Mouse (Mus musculus) macrophage (primary cell): ENCODE results near the gene Cilp2. TPM values are rescaled to one million over a fixed set of nuclear protein-coding genes. Genes with fewer than 3 reads are reported as not detected.

ENCODE experiments used
- H3K27ac ChIP-seq: fragments of 350-480 bp; formaldehyde crosslinking; 2 replicates; pipeline ENCODE4 v1.9.0; 2021
- H3K36me3 ChIP-seq: fragments of 350-480 bp; formaldehyde crosslinking; 2 replicates; pipeline ENCODE4 v1.9.0; 2021; ENCODE audit errors: inconsistent target
- H3K4me3 ChIP-seq: fragments of 350-480 bp; formaldehyde crosslinking; 2 replicates; pipeline ENCODE4 v1.9.0; 2021; ENCODE audit errors: inconsistent target
- H3K79me2 ChIP-seq: fragments of 350-480 bp; formaldehyde crosslinking; 2 replicates; pipeline ENCODE4 v1.9.0; 2021; ENCODE audit errors: inconsistent target
- WGBS: methylation state at CpG from one replicate; pipeline ENCODE4 v1.1.7; 2026; ENCODE audit warnings: inconsistent platforms; ENCODE audit not compliant: missing documents; 5-methylcytosine and 5-hydroxymethylcytosine counted together
- polyA plus RNA-seq: library from polyadenylated mRNA; stranded (reverse); fragments of 250-400 nt; gene quantifications from 3 replicates; pipeline ENCODE4 v1.2.4, GENCODE M21; 2018; ENCODE audit warnings: inconsistent platforms

Cilp2 gene
- polyA plus RNA-seq, 1 experiment from 2014 or later: not detected

DNA sequence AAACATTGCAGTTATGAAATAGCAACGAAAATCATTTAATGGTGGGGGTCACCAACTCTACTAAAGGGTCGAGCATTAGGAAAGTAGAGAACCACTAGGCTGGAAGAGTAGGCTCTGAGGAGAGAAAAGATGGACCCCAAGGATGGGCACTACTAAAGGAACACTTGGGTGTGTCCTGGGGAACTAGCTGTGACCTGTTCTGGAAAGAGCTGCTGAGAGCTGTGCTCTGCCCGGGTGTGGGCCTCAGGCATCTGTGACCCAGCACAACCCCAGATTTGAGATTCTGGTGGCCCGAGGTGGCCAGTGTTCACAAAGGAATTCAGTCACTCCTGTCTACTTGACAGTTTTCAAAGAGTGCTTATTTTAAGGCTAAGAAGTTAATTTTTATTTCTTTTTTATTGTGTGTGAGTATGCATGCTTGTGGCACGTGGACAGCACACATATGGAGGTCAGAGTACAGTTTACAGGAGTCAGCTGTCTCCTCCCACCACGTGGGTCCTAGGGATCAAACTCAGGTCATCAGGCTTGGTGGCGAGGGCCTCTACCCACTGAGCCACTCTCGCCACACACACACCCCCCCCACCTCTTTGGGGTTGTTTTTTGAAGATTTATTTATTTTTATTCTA, 50.3 kb downstream of the Cilp2 start:
- Histone ChIP-seq H3K27ac (no peak overlapping the region), H3K79me2 (no peaks in the 10 kb centered on the region), H3K4me3 (no peak overlapping the region), H3K36me3 (no peaks in the 10 kb centered on the region)
- WGBS: 86% methylated on average over 7 of the region's 8 CpGs

DNA sequence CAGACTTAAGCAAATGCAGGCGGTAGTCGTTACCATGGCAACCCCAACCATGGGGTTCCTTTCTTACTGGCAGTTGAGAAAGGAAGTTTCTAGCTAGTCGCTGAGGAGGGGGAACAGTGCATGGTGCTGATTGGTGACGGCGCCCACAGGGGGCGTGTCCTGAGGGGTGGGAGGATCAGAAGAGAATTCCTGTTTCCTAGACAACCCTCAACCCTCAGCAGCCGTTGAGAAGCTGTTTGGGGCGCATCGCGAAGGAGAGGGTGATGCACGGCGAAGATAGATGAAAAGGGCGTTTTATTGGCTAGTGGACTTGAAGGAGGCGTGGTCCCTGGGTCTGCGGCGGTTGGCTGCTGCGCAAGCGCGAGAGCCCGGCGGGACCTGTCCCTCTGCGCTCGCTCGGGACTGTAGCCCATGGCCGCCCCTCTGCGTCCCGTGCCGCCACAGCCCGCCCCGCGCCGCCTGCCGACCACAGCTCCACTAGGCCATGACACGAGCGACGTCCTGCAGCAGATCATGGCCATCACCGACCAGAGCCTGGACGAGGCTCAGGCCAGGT, 55.1 kb downstream of the Cilp2 start, which contains the start of gene Pbx4:
Gene Pbx4 (plus strand): TSS at position 194 of the 556 bp plus-strand sequence.
- Histone ChIP-seq H3K79me2 (no peaks in the 10 kb centered on the region), H3K4me3 (peak within 1 kb of the TSS; percentile 34), H3K27ac (no peak within 1 kb of the TSS), H3K36me3 (no peaks in the 10 kb centered on the region)
- under 1% methylated on average over 38 of the region's 38 CpGs for WGBS

Other genes starting within 250 kb of the Cilp2 start
- gene Zfp964, start 233.2 kb downstream of the Cilp2 start, polyA plus RNA-seq: 0.38 to 0.52 TPM (median 0.46 TPM) in 3 replicates
- 13.1 to 18.8 TPM (median 17.6 TPM) in 3 replicates for gene Zfp869, start 177.0 kb downstream of the Cilp2 start, polyA plus RNA-seq
- gene Zfp963, start 137.7 kb downstream of the Cilp2 start, polyA plus RNA-seq: 3.1 to 6.2 TPM (median 3.8 TPM) in 3 replicates
- gene Gm20422, start 112.8 kb downstream of the Cilp2 start, polyA plus RNA-seq: 0.75 TPM in 1 of 3 replicates, not detected in the others
- gene Atp13a1, start 96.5 kb downstream of the Cilp2 start, polyA plus RNA-seq: 22.5 to 33.4 TPM (median 32.7 TPM) in 3 replicates
- 10.1 to 11.2 TPM (median 10.2 TPM) in 3 replicates for gene Zfp866, start 96.5 kb downstream of the Cilp2 start, polyA plus RNA-seq
- gene Gmip, start 79.0 kb downstream of the Cilp2 start, polyA plus RNA-seq: 53.5 to 77.1 TPM (median 60.5 TPM) in 3 replicates
- 0.36 to 0.38 TPM (median 0.37 TPM) in 3 replicates for gene Lpar2, start 65.3 kb downstream of the Cilp2 start, polyA plus RNA-seq
- gene Pbx4, start 55.2 kb downstream of the Cilp2 start, polyA plus RNA-seq: 0.34 TPM in 1 of 3 replicates, not detected in the others
- 0.22 to 0.84 TPM in 2 of 3 replicates, not detected in the other for gene Tssk6, start 14.5 kb upstream of the Cilp2 start, polyA plus RNA-seq
- gene Ndufa13, start 14.9 kb upstream of the Cilp2 start, polyA plus RNA-seq: 46.3 to 85.8 TPM (median 78.8 TPM) in 3 replicates
- 0.68 TPM in 1 of 3 replicates, not detected in the others for gene Yjefn3, start 15.0 kb upstream of the Cilp2 start, polyA plus RNA-seq
- gene Gatad2a, start 108.7 kb upstream of the Cilp2 start, polyA plus RNA-seq: 38.2 to 65.2 TPM (median 54.8 TPM) in 3 replicates
- gene Mau2, start 155.0 kb upstream of the Cilp2 start, polyA plus RNA-seq: 11.9 to 29.5 TPM (median 18.7 TPM) in 3 replicates
- gene Sugp1, start 155.1 kb upstream of the Cilp2 start, polyA plus RNA-seq: 21.0 to 34.1 TPM (median 22.9 TPM) in 3 replicates
- 0.10 TPM in 1 of 3 replicates, not detected in the others for gene Tm6sf2, start 185.2 kb upstream of the Cilp2 start, polyA plus RNA-seq
- gene Hapln4, start 195.8 kb upstream of the Cilp2 start, polyA plus RNA-seq: 0.03 TPM in 1 of 3 replicates, not detected in the others
- gene Ncan, start 233.2 kb upstream of the Cilp2 start, polyA plus RNA-seq: not detected in 3 replicates
- 18.4 to 44.2 TPM (median 25.7 TPM) in 3 replicates for gene Nr2c2ap, start 243.6 kb upstream of the Cilp2 start, polyA plus RNA-seq